Mouse (Mus musculus): Measurements from ENCODE around the gene Ccl2.

Ccl2 gene

DNA sequence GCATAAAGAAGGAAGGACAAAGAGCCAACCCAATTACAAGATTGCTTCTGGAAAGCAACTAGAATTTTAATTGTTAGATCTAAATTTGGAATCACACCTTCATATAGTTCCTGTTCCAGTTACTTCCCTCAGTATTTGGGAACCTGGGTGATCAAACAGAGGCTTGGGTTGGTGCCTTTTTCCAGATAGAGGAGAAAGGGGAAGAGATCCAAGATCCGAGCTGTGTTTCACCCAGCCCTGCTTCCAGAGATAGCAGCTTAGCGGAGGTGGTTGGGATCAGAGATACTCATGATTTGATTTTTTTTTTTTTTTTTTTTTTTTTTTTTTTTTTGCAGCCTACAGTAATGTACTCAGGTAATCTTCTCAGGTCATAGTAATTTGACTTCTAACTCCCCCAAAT is 486 bp downstream of the Ccl2 start:
- DNase-seq (ENCODE audit: low read depth, low spot score) = no peak

DNA sequence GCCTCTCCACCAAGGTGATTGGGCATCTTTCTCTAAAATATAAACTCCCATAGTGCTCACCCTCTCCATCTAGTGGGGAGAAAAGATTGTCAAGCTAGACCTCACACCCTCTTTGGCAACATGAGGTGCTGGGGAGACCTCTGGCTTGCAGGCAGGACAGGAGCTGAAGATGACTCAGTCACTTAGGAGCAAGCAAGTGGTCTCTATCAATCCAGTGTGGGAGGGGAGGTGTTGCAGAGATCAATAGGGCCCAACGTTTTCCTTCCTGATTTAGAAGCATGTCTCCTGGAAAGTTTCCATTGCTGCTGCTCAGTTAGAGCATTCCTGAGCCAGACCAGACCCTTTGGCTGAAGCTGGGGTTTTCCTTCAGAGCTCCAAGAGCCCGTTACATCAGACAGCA is 3.2 kb downstream of the Ccl2 start, which contains the start of gene Gm17268:
Gm17268 (minus strand) TSS at position 28 of the 400 bp plus-strand sequence.
- DNase-seq (ENCODE audit: low read depth, low spot score) = no peak

DNA sequence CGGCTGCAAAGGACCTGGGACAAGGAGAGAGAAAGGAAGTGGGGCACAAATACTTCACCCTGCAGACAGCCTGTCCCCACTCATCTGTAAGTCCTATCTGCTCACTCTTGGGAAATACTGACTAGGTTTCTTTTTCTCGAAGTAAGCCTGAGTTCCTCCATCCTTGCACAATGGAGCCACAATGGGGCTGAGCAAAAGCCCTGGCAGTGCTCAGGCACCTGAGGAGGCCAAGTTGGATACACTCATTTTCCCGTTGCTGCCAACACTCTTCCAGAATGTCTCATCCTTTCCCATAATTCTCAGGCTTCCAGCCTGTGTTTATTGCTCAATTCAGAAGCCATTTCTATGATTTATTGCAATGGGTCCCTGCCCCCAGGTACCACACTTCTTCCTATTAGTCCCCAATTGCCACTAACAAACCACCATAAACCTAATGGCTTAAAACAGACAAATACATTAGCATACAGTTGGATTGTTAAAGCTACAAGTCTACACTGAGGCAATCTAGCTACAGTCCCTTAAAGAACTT is 3.8 kb downstream of the Ccl2 start:
- DNase-seq (ENCODE audit: low read depth, low spot score) = no peak

DNA sequence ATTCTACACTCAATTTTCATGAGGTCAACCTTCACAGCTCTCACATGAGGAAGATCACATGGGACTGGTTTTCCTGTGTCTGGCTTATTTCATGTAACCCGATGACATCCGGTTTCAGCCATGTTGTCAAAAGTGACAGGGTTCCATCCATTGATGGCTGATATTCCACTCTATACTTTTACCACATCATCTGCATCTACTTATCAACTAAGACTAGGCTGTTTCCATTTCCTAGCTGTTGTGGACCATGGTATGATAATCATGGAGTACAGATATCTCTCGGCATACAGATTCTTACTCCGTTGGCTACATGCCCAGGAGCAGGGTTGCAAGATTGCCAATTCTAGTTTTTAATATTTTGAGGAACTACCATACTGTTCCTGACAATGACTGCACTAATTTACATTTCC is 6.3 kb downstream of the Ccl2 start:
- DNase-seq (ENCODE audit: low read depth, low spot score) = no peak

DNA sequence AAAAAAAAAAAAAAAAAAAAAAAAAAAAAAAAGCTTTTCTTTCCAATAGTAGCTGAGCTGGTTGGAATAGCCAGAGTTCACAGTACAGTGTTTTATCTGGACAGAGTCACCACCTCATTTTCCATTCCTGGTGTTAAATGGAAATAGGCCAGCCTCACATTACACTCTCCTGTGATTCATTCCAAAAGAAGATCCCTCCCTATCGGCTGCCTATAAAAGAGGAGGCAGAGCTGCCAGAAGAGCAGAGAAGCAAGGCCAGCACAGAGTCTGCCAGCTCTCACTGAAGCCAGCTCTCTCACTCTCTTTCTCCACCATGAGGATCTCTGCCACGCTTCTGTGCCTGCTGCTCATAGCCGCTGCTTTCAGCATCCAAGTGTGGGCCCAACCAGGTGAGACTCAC is 10.1 kb downstream of the Ccl2 start, which contains the start of gene Ccl7:
Ccl7 (plus strand) TSS at position 242 of the 400 bp plus-strand sequence.
- DNase-seq (ENCODE audit: low read depth, low spot score) = no peak

DNA sequence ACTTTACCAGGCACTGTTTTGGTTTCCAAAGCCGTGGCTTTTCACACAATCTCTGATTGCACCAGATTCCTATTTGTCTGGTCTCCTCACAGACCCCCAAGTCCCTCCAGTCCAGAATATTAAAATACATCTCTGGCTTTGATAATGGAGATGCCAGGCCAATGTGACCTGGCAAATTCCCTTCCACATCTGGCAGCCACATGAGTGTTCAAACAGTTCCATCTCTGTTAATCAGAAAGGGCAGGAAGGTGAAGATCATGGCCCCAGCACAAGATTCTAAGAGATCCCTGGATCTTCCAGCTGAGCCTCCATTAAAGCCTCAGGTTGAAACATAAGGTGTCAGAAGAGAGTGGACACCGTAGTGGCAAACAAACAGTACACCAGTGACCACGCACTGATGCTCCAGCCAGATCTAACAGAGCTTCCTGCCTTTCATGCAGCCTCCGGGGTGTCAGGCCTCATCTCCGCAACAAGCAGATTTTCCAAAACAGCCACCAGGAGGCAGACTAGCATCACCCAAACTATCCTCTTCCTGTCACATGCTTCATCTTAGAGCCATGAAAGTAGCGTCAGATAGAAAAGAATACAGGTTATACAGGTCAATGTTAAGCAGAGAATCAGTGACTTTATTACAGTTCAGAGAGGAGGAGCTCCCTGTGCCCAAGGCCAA is 12.5 kb downstream of the Ccl2 start:
- DNase-seq (ENCODE audit: low read depth, low spot score) = peak; percentile 38

DNA sequence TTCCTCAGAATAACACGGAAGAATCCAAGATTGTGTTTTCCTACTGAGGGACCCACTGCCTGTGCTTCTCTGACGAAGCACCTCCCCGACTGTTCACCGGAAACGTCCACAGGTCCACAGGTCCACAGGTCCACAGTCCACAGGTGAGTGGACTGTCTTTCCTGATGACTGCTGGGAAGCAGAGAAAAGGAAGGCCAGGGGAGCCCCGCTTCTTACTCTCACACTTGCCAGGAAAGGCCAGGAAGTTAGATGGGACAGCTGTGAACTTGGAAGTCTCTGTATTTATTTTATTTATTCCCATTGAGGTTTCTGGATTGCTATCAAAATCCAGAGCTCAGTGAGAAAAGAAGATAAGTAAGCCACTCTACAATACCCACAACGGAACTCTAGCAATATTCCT is 18.5 kb downstream of the Ccl2 start:
- no peak for DNase-seq (ENCODE audit: low read depth, low spot score)

DNA sequence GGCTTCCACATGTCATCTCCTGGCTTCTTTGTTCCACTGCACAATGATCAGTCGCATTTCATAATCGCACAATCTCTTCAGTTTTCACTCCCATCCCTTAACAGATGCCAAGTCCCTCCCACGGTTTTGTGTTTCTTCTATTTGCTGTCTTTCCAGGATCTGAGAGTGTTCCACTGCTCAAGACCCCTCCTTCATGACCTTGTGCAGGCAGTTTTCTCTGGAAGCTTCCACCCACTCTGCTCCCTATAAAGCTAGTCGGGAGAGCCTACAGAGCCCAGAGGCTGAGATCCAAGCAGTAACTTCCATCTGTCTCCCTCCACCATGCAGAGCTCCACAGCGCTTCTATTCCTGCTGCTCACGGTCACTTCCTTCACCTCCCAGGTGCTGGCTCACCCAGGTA is 22.3 kb downstream of the Ccl2 start, which contains the start of gene Ccl11:
Ccl11 (plus strand) TSS at position 178 of the 400 bp plus-strand sequence.
- DNase-seq (ENCODE audit: low read depth, low spot score) = no peak

DNA sequence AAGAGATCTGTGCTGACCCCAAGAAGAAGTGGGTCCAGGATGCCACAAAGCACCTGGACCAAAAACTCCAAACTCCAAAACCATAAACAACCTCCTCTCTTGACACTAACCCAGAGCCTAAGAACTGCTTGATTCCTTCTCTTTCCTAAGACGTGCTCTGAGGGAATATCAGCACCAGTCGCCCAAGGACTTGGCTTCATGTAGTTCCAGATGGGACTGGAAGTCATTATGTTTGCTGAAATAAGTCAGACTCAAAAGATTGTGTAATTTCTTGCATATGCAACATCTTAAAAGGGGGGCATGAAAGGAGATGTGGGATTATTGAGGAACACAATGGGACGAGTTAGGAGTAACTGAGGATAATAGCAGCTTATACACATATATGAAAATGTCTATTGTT is 26.9 kb downstream of the Ccl2 start:
- no peak for DNase-seq (ENCODE audit: low read depth, low spot score)

DNA sequence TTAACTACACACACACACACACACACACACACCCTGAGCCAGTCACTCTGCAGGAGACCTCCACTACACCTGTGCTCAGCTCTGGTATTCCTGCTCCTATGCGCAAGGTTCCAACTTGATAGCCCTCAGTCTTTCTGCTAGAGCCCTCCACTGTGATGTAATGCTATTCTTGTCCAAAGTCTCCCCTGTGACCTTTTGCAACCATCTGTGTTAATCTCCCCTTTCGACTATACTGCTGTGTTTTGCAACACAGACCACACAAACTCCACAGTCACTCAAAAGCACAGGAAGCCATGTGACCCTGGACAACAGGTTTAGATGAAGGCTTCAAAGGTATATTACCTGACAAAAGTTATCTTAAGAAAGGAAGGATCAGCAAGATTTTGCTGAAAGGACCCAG is 28.1 kb downstream of the Ccl2 start:
- no peak for DNase-seq (ENCODE audit: low read depth, low spot score)

DNA sequence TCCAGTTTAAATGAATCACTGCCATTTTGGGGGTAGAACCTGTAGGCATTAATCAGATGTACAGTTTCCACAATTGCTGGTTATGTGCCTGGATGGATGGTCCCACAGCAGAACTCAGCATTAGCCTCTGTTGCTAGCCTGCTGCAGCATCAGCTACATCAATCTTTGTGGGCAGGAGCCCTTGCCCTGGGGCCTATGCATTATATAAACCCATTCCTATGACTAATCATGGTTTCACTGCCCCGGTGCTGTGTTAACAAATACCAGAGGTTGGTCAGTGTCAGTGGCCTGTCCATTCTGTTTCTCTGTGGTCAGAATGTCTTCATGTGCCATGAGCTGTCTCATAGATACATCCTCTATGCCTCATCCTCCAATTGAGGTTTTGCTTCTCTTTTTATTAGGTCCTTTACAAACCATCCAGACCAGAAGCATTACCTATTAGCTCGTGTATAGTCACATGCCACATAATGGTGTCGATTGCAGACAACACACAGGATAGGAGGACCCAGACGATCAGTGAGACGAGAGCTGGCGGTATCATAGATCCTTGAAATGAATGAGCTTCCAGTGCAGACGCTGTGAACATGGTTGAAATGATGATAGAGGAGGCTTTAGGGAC is 31.7 kb downstream of the Ccl2 start:
- DNase-seq (ENCODE audit: low read depth, low spot score) = no peak

DNA sequence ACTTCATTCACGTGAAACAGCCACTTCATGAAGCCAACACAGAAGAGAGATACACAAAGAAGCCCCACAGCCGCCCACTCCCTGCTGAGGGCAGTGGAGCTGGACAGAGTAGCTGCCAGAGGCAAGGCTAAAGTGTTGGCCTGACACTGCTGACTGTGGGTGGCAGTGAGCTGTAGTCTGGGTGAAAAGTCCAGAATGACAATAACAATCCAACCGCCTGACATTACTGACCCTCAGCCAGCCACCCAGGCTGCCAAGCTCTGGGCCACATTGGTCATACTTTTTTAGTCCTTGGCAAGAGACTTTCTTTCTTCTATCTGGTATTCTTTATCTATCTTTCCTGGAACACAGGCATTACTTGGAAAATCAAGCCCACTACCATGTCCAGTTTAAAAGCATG is 35.7 kb downstream of the Ccl2 start:
- no peak for DNase-seq (ENCODE audit: low read depth, low spot score)

DNA sequence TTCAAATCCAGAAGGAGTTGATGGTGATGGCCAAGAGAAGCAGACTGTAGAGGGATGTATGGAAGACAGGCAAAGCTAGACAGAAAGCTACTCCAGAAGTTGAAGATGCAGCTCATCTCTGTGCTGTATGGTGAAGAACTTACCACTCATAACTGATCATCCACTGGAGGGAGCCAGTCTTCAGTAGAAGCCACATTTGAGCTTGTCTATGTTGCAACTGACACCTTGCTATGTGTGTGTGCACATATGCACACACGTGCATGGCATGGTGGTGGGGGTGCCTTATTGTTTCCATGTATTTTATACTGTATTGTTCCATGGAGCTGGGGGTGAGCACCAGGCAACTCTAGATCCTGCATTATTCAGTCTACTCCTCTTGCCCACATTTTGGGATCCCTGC is 37.0 kb downstream of the Ccl2 start:
- DNase-seq (ENCODE audit: low read depth, low spot score) = no peak

DNA sequence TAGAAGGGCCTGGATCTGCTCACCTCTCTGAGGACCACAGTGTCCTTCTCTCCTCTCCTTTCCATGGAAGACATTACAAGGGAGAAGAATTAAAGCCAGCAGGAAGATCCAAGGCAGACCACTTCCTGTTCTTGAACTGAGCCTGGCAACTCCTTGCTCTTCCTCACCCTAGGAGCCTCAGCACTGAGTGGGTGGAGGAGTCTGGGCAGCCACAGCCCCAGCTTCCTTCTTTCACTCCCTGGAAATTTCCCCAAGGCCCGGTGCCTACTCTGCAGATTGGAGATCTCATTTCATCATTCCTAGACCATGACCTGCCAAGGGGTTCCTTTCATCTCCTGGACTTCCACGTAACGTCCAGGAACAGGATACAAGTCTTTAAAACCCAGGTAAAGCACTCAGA is 37.6 kb downstream of the Ccl2 start:
- DNase-seq (ENCODE audit: low read depth, low spot score) = no peak

DNA sequence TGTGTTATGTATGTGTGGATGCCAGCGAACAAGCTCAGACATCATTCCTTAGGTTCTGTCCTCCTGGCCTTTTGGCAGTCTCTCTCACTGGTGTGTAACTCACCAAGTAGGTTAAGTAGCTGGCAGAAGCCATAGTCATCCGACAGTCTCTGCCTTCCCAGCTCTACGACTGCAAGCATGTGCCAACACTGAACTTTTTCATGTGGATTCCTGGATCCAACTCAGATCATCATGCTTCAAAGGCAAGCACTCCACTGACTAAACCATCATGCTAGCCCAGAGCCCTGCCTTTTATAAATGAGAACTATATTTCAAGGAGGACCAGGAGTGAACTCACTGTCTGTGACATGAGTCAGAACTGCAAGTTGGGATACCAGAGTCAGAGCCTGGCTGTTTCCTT is 38.3 kb downstream of the Ccl2 start:
- no peak for DNase-seq (ENCODE audit: low read depth, low spot score)

DNA sequence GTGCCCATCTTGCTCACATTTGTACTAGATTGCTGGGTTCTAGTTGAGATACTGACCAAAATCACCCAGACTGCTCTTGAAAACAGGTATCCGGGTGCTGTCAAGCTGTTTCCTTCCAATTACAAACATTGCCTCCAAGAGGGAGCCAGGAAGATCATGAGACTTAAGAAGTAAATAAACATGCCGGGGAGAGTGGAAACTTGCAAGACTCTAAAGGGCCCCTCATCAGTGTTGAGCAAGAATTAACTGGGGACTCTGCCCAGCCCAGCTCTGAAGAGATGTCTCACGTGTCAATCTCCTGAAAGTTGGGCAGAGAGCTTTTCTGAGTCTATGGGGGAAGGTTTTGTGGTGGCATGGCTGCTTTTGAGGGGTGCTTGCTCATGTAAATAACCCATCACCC is 41.7 kb downstream of the Ccl2 start:
- no peak for DNase-seq (ENCODE audit: low read depth, low spot score)

DNA sequence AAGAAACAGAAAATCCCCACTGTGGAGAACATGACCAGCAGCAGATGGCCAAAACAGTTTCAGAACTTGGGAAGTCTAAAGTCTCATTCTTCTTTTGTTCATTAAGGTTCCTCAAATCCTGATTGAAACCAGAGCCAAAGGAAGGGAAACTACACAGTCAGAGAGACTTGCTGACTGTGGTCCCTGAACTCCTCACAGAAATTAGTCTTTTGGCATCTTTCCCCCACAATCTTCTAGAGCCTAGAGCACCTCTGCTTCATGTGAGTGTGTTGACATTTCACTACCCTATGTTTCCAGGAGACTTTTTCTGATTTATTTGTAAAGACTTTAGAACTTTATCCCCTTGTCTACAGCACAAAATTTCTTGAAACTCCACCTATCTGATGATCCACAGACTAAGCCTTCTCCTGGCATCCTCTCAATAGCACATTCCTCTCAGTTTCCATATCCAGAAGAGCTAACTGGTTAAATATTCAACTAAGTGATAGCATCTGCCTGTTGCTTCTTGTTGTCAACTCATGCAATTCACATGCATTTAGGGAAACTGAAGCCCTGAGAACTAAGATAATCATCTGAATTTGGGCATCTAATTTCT is 42.9 kb downstream of the Ccl2 start:
- DNase-seq (ENCODE audit: low read depth, low spot score) = no peak

DNA sequence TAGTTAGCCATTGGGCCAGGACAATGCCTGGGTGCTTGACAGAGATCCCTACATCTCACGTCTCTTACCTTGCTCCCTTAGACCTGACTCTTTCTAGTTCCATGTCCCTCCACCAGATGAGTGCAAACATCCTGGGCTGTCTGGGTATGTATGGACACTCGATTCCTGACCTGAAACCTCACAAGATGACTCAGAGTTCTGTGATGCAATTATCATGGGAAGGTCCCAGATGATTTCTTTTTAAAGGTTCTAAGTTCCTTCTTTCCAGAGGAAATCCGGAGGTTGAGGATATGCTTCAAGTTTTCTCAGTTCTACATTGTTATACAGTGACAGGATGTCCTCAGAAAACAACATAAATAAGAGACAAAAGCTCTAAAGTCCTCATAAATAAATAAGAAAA is 45.5 kb downstream of the Ccl2 start:
- DNase-seq (ENCODE audit: low read depth, low spot score) = no peak

DNA sequence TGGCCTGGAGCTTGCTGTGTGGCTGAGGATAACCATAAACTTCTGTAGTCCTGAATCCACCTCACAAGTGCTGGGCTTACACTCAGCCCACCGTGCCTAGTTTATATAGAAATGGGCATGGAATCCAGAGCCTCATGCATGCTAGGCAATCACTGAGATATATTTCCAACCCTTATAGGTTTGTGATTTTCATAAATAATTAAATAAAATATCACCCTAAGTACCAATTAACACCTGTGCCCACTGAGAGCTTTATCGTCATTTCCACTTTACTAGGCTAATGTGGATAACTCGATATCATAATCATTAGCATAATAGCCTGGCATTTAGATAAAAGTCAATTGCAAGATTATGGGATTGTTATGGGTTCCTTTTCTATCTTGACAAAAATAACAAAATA is 49.0 kb downstream of the Ccl2 start:
- no peak for DNase-seq (ENCODE audit: low read depth, low spot score)
